Mouse (Mus musculus) CH12.LX (cell line): ENCODE data around the gene Cdh23.

Experiments used
- CHD1 ChIP-seq: IDR thresholded peaks from 2 replicates; pipeline ENCODE4 v1.6.1; 2012; ENCODE audit warnings: low read depth, low read length, improper control_type of control experiment, inconsistent platforms
- CTCF ChIP-seq, 2 experiments: IDR thresholded peaks in 1 of 2; conservative IDR thresholded peaks in 1 of 2; 2 replicates each; pipeline ENCODE4 v1.5.1; 2011 to 2012; ENCODE audit warnings: low read depth in 2 of 2, low read length in 2 of 2, improper control_type of control experiment in 1 of 2, inconsistent platforms in 1 of 2, mild to moderate bottlenecking in 1 of 2, moderate library complexity in 1 of 2
- HCFC1 ChIP-seq: IDR thresholded peaks from 2 replicates; pipeline ENCODE4 v1.6.1; 2012; ENCODE audit warnings: low read depth, mild to moderate bottlenecking, inconsistent platforms, low read length, improper control_type of control experiment
- MAFK ChIP-seq: IDR thresholded peaks from 2 replicates; pipeline ENCODE4 v1.6.1; 2011; ENCODE audit warnings: low read length, improper control_type of control experiment; ENCODE audit not compliant: insufficient replicate concordance
- MAX ChIP-seq: IDR thresholded peaks from 2 replicates; pipeline ENCODE4 v1.6.1; 2011; ENCODE audit warnings: low read length, improper control_type of control experiment
- MEF2A ChIP-seq: IDR thresholded peaks from 2 replicates; pipeline ENCODE4 v1.6.1; 2014; ENCODE audit warnings: low read depth, mild to moderate bottlenecking, inconsistent platforms, low read length, improper control_type of control experiment, borderline replicate concordance
- NRF1 ChIP-seq: IDR thresholded peaks from 2 replicates; pipeline ENCODE4 v1.6.1; 2014; ENCODE audit warnings: low read depth, mild to moderate bottlenecking, inconsistent platforms, low read length, improper control_type of control experiment, moderate library complexity
- POLR2AphosphoS2 ChIP-seq: IDR thresholded peaks from 2 replicates; pipeline ENCODE4 v1.6.1; 2011; ENCODE audit warnings: low read depth, low read length, improper control_type of control experiment
- USF1 ChIP-seq: IDR thresholded peaks from 2 replicates; pipeline ENCODE4 v1.6.1; 2014; ENCODE audit warnings: low read depth, mild to moderate bottlenecking, inconsistent platforms, low read length, improper control_type of control experiment
- ZC3H11A ChIP-seq: IDR thresholded peaks from 2 replicates; pipeline ENCODE4 v1.6.1; 2012; ENCODE audit warnings: low read depth, mild to moderate bottlenecking, inconsistent platforms, low read length, improper control_type of control experiment

GRCm38 (mm10) chr10:60687011-60687776, 9.1 kb downstream of the Cdh23 start:
- TF ChIP-seq CTCF (conservative IDR thresholded peaks at IDR 0.05 in 1 of 2, IDR thresholded peaks at IDR 0.05 in 1 of 2; ENCODE audit: low read depth in 2 of 2, low read length in 2 of 2) (peak in 1 of 2 experiments; percentile 82; a peak in 2 of 4 replicates), MAFK (no peak), POLR2AphosphoS2 (no peak), USF1 (no peak), NRF1 (no peak; the same call in 1 of the 2 replicates), CHD1 (no peak), HCFC1 (no peak), ZC3H11A (no peak), MEF2A (no peak), MAX (peak; percentile 43; the same call in 1 of the 2 replicates)
